Mouse (Mus musculus): ENCODE results near the gene Adamtsl1. TPM values are rescaled to one million over a fixed set of nuclear protein-coding genes. Genes with fewer than 3 reads are reported as not detected.

Gene Adamtsl1
- total and polyA plus RNA-seq, 3 experiments: 0.05 TPM; not detected in 2

DNA sequence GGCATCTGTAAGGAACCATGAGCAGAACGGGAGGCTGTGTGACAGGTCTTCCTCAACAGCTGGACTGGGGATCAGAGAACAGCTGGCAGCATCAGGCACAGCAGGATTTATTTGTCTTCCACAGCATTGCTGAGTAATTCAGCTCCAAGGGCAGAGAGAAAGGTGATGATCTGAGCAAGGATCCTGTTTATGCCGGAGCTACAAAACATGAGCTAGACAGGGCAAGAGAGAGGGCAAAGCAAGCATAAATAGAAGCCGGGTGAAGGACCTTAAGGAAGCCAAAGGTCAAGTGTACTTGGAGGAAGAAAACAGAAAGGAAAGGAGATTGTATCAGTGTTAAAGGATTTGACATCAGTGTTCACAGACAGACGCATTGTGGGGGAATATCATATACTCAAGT is 158.3 kb downstream of the Adamtsl1 start:
- no peaks in the 10 kb centered on the region for H3K27me3 ChIP-seq (ENCODE audit: insufficient read depth, low read length)
- H3K9me3 ChIP-seq (replicated peaks): no peaks in the 10 kb centered on the region
- DNase-seq (ENCODE audit: low spot score) (no peak), ATAC-seq (ENCODE audit: extremely low read depth, insufficient number of reproducible peaks, low FRiP score, poor library complexity, severe bottlenecking) (no peak)
- TF ChIP-seq CTCF (IDR thresholded peaks at IDR 0.05; ENCODE audit: low read depth, low read length) (no peak), POLR2AphosphoS5 (IDR thresholded peaks at IDR 0.05; ENCODE audit: insufficient replicate concordance, low read depth, low read length) (no peak), GATA1 (IDR thresholded peaks at IDR 0.05; ENCODE audit: borderline replicate concordance, low read length) (no peak)
- H3K4me1 ChIP-seq (ENCODE audit: insufficient read depth, low read depth, low read length): no peaks in the 10 kb centered on the region
- no peak overlapping the region for H3K4me3 ChIP-seq (ENCODE audit: low read depth, low read length)
- H3K36me3 ChIP-seq (replicated peaks): no peaks in the 10 kb centered on the region

- ATAC-seq (ENCODE audit: extremely low read depth, insufficient number of reproducible peaks, low FRiP score, poor library complexity, severe bottlenecking) (no peak), DNase-seq (ENCODE audit: low spot score) (no peak)
- TF ChIP-seq GATA1 (IDR thresholded peaks at IDR 0.05; ENCODE audit: borderline replicate concordance, low read length) (no peak), GATA2 (IDR thresholded peaks at IDR 0.05; ENCODE audit: borderline replicate concordance, low read depth, low read length) (no peak), CTCF (IDR thresholded peaks at IDR 0.05; ENCODE audit: low read depth, low read length) (no peak), TAL1 (conservative IDR thresholded peaks at IDR 0.05; ENCODE audit: low read depth, low read length) (no peak), POLR2AphosphoS5 (IDR thresholded peaks at IDR 0.05; ENCODE audit: insufficient replicate concordance, low read depth, low read length) (no peak)
- H3K4me3 ChIP-seq (ENCODE audit: low read depth, low read length): no peak overlapping the region
- H3K27me3 ChIP-seq (ENCODE audit: insufficient read depth, low read length): no peaks in the 10 kb centered on the region
- no peaks in the 10 kb centered on the region for H3K36me3 ChIP-seq (replicated peaks)
- no peaks in the 10 kb centered on the region for H3K9me3 ChIP-seq (replicated peaks)
- no peaks in the 10 kb centered on the region for H3K4me1 ChIP-seq (ENCODE audit: insufficient read depth, low read depth, low read length)
Observed at GRCm38 (mm10) chr4:85677621-85678020, 163.6 kb downstream of the Adamtsl1 start.

DNA sequence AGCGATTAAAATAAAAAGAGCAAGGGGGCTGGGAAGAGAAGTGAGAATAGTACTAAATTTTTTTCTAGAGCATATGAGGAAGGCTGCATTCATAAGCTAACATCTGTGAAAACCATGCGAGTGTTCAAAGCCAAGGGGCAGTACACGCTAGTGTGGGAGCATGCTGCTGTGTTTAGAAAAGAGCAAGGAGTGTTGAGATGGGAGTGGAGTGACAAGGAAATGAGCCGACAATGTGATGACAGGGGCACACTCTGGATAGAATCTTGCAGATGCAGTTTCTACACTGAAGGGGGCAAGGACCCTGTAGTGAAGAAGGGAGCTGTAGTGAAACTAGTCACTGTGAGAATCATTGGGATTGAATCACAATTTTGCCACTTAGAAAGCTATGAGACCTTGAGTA is 172.2 kb downstream of the Adamtsl1 start:
- H3K36me3 ChIP-seq (replicated peaks): no peaks in the 10 kb centered on the region
- no peak overlapping the region for H3K4me3 ChIP-seq (ENCODE audit: low read depth, low read length)
- no peak for TF ChIP-seq GATA2 (IDR thresholded peaks at IDR 0.05; ENCODE audit: borderline replicate concordance, low read depth, low read length)
- no peak for TF ChIP-seq GATA1 (IDR thresholded peaks at IDR 0.05; ENCODE audit: borderline replicate concordance, low read length)
- no peak for TF ChIP-seq TAL1 (conservative IDR thresholded peaks at IDR 0.05; ENCODE audit: low read depth, low read length)
- no peak for TF ChIP-seq POLR2AphosphoS5 (IDR thresholded peaks at IDR 0.05; ENCODE audit: insufficient replicate concordance, low read depth, low read length)
- no peak for TF ChIP-seq CTCF (IDR thresholded peaks at IDR 0.05; ENCODE audit: low read depth, low read length)
- H3K27me3 ChIP-seq (ENCODE audit: insufficient read depth, low read length): no peaks in the 10 kb centered on the region
- no peaks in the 10 kb centered on the region for H3K9me3 ChIP-seq (replicated peaks)
- no peaks in the 10 kb centered on the region for H3K4me1 ChIP-seq (ENCODE audit: insufficient read depth, low read depth, low read length)
- ATAC-seq (ENCODE audit: extremely low read depth, insufficient number of reproducible peaks, low FRiP score, poor library complexity, severe bottlenecking) (no peak), DNase-seq (ENCODE audit: low spot score) (no peak)

GRCm38 (mm10) chr4:85695237-85695636 is 181.3 kb downstream of the Adamtsl1 start:
- no peak for ATAC-seq (ENCODE audit: extremely low read depth, insufficient number of reproducible peaks, low FRiP score, poor library complexity, severe bottlenecking)

GRCm38 (mm10) chr4:85707352-85708057 is 193.5 kb downstream of the Adamtsl1 start:
- Histone ChIP-seq H3K9me3 (replicated peaks) (no peaks in the 10 kb centered on the region), H3K27me3 (ENCODE audit: insufficient read depth, low read length) (no peaks in the 10 kb centered on the region), H3K4me1 (ENCODE audit: insufficient read depth, low read depth, low read length) (no peaks in the 10 kb centered on the region), H3K36me3 (replicated peaks) (no peaks in the 10 kb centered on the region), H3K4me3 (ENCODE audit: low read depth, low read length) (no peak overlapping the region)
- DNase-seq (ENCODE audit: low spot score) (no peak), ATAC-seq (ENCODE audit: extremely low read depth, insufficient number of reproducible peaks, low FRiP score, poor library complexity, severe bottlenecking) (no peak)
- no peak for TF ChIP-seq CTCF (IDR thresholded peaks at IDR 0.05; ENCODE audit: low read depth, low read length)
- no peak for TF ChIP-seq POLR2AphosphoS5 (IDR thresholded peaks at IDR 0.05; ENCODE audit: insufficient replicate concordance, low read depth, low read length)
- no peak for TF ChIP-seq GATA1 (IDR thresholded peaks at IDR 0.05; ENCODE audit: borderline replicate concordance, low read length)
- TF ChIP-seq TAL1 (conservative IDR thresholded peaks at IDR 0.05; ENCODE audit: low read depth, low read length): no peak
- TF ChIP-seq GATA2 (IDR thresholded peaks at IDR 0.05; ENCODE audit: borderline replicate concordance, low read depth, low read length): no peak

More at GRCm38 (mm10) chr4:85695237-85695636, 181.3 kb downstream of the Adamtsl1 start:
- Histone ChIP-seq H3K36me3 (replicated peaks) (no peaks in the 10 kb centered on the region), H3K4me3 (ENCODE audit: low read depth, low read length) (no peak overlapping the region), H3K9me3 (replicated peaks) (no peaks in the 10 kb centered on the region), H3K4me1 (ENCODE audit: insufficient read depth, low read depth, low read length) (no peaks in the 10 kb centered on the region), H3K27me3 (ENCODE audit: insufficient read depth, low read length) (no peaks in the 10 kb centered on the region)
- TF ChIP-seq GATA2 (IDR thresholded peaks at IDR 0.05; ENCODE audit: borderline replicate concordance, low read depth, low read length) (no peak), GATA1 (IDR thresholded peaks at IDR 0.05; ENCODE audit: borderline replicate concordance, low read length) (no peak), TAL1 (conservative IDR thresholded peaks at IDR 0.05; ENCODE audit: low read depth, low read length) (no peak), CTCF (IDR thresholded peaks at IDR 0.05; ENCODE audit: low read depth, low read length) (no peak)
- DNase-seq (ENCODE audit: low spot score): no peak

GRCm38 (mm10) chr4:85709636-85710035 is 195.7 kb downstream of the Adamtsl1 start:
- no peak overlapping the region for H3K4me3 ChIP-seq (ENCODE audit: low read depth, low read length)
- H3K27me3 ChIP-seq (ENCODE audit: insufficient read depth, low read length): no peaks in the 10 kb centered on the region
- DNase-seq (ENCODE audit: low spot score): no peak
- no peaks in the 10 kb centered on the region for H3K9me3 ChIP-seq (replicated peaks)
- no peaks in the 10 kb centered on the region for H3K36me3 ChIP-seq (replicated peaks)
- ATAC-seq (ENCODE audit: extremely low read depth, insufficient number of reproducible peaks, low FRiP score, poor library complexity, severe bottlenecking): no peak
- no peak for TF ChIP-seq GATA1 (IDR thresholded peaks at IDR 0.05; ENCODE audit: borderline replicate concordance, low read length)
- TF ChIP-seq POLR2AphosphoS5 (IDR thresholded peaks at IDR 0.05; ENCODE audit: insufficient replicate concordance, low read depth, low read length): no peak
- no peak for TF ChIP-seq CTCF (IDR thresholded peaks at IDR 0.05; ENCODE audit: low read depth, low read length)
- TF ChIP-seq TAL1 (conservative IDR thresholded peaks at IDR 0.05; ENCODE audit: low read depth, low read length): no peak
- no peak for TF ChIP-seq GATA2 (IDR thresholded peaks at IDR 0.05; ENCODE audit: borderline replicate concordance, low read depth, low read length)
- H3K4me1 ChIP-seq (ENCODE audit: insufficient read depth, low read depth, low read length): no peaks in the 10 kb centered on the region

All from G1E (cell line).